Mouse (Mus musculus): ENCODE measurements around the gene Padi6.

The Padi6 gene

GRCm38 (mm10) chr4:140742543-140742942 lies at the start of gene Padi6:
Gene Padi6 (minus strand): TSS chr4:140742643.
- no peak for DNase-seq (ENCODE audit: low spot score in 2 of 2)

- DNase-seq (ENCODE audit: low spot score in 2 of 2): no peak
Observed at GRCm38 (mm10) chr4:140791071-140791470, 48.6 kb upstream of the Padi6 start.

DNA sequence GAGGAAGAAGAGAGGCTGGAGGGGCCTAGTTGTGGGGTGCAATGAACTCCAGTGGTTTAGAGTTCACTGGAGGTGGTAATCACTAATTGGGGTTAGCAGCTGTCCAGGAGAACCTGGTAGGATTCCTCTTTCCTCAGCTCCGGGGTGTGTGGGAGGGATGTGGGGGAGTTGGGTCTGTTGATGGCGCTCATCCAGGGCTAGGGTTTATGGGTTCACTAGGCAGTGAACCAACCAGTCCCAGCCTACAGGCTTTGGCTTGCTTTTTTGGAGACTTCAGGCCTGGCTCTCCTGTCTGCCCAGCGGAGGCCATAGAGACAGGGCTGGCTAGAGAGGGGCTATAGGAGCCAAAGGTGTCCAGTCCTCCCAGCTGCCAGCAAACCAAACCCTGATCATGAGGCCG lies 47.5 kb upstream of the Padi6 start:
- DNase-seq (ENCODE audit: low spot score in 2 of 2): no peak

GRCm38 (mm10) chr4:140788983-140789382 lies 46.5 kb upstream of the Padi6 start:
- peak in 1 of 2 experiments; percentile 51 for DNase-seq (ENCODE audit: low spot score in 2 of 2)

DNA sequence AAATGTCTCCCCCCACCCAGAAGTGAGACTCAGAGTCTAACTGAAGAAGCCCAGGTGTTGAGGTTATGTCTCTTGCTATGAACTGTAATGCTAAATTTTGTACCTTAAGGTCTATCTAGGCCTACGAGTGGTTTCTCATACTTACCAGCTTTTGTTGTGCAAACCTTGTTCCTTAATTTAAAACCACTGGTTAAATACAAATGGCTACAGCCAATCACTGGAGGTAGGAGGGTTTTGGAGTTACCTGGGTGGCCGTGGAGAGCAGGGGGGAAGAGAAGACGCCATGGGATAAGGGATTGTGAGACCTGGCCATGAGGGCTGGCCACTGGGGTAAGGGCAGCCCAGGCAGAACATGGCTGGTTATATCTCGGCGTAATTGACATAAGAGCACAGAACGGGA lies 45.8 kb upstream of the Padi6 start:
- DNase-seq (ENCODE audit: low spot score in 2 of 2): no peak

- no peak for DNase-seq (ENCODE audit: low spot score in 2 of 2)
Observed at GRCm38 (mm10) chr4:140787414-140787813, 45.0 kb upstream of the Padi6 start.

DNA sequence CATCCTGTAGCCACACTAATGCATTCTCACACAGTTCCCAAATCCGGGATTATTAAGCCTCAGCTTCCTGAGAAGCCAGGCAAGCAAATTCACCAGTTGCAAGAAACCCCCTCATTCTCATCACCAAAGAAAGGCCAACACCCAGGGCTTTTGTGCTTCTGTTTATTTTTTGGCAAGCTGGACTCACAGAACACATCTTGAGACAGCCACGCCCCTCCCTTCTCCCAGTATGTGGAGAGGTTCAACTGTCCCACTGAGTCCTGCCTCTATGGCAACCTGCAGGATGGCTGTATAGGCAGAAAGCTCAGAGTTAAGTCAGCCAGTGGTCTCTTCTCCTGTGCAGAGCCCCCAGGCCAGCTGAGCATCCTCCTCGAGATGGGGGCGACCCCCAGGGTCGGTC lies 42.8 kb upstream of the Padi6 start:
- no peak for DNase-seq (ENCODE audit: low spot score in 2 of 2)

DNA sequence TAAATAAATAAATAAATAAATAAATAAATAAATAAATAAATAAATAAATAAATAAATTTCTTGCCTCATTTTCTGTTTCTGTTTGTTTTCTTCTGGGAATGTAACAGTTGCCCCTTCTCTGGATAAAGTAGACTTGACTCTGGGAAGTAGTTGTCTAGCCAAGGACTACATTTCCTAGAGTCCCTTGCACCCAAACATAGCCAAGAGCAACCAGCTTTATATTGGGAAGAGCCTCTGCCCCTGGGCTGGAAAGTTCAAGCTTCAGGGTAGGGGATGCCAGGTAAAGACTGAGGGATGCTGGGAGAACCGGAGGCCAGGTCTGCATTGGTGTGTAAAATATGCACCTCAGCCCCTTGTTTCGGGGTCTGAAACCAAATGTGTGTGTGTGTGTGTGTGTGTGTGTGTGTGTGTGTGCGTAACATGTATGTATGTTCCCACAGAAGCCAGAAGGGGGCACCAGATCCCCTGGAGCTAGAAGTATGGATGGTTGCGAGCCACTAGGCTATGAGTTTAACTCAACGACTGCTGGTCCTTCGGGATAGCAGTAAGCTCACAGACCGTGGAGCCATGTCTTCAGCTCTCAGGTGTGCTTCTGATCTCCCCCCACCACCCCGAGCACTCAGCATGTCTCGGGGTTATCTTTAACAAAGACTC lies 42.0 kb upstream of the Padi6 start:
- DNase-seq (ENCODE audit: low spot score in 2 of 2): no peak

DNA sequence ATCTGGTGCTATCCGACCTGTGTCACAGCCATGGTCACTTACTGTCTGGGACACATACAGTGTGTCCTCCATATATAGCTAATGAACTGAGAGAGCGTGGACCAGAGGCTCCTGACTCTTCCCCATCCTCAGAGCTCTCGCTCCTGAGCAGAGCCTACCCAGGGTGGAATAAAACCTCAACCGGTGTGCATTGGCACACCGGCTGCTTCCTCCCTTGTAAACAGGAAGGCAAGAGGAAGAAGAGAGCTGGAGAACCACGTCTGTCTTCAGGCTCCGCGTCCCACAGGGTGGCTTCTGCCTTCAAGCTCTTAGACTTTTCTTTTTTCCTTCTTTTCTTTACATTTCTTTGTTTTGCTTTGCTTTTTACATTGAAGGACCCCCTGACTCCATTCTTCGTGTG lies 40.4 kb upstream of the Padi6 start:
- DNase-seq (ENCODE audit: low spot score in 2 of 2): no peak

DNA sequence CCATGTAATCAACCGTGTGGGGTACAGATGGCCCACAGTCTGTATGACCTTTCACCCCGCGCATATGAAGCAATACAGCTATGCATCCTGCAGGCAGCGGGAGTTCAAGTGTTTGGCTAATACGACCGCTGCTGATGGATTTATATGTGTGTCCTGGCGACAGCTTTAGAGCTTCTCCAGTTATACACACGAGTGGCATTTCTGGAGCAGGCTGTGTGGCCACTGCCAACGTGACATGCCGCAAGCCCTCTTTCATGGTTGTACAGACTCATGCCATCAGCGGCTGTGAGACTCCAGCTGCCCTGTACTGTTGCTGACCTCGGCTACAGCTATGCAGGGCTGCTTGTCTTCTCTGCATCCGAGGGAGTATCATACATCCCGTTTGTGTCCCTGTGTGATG lies 38.1 kb upstream of the Padi6 start:
- DNase-seq (ENCODE audit: low spot score in 2 of 2): no peak

GRCm38 (mm10) chr4:140779803-140780397 lies 37.5 kb upstream of the Padi6 start:
- DNase-seq (ENCODE audit: low spot score in 2 of 2): no peak

- DNase-seq (ENCODE audit: low spot score in 2 of 2): no peak
Observed at GRCm38 (mm10) chr4:140776623-140777022, 34.2 kb upstream of the Padi6 start.

DNA sequence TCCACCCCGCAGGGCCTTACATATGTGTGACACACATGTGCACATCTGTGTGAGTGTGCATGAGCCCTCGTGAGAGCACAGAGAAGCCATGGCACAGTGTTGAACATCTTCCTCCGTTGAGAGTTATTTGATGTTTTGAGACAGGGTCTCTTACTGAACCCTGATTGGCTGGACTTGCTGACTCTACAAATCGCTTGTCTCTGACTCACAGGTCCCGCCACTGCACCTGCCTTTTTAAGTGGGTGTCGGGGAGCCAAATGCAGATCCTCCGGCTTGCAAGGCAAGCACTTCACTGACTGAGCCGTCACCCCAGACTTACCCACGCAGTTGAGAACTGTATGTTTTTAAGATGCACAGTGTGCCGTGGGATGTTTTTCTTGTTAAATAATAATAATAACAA lies 33.4 kb upstream of the Padi6 start:
- DNase-seq (ENCODE audit: low spot score in 2 of 2): no peak

DNA sequence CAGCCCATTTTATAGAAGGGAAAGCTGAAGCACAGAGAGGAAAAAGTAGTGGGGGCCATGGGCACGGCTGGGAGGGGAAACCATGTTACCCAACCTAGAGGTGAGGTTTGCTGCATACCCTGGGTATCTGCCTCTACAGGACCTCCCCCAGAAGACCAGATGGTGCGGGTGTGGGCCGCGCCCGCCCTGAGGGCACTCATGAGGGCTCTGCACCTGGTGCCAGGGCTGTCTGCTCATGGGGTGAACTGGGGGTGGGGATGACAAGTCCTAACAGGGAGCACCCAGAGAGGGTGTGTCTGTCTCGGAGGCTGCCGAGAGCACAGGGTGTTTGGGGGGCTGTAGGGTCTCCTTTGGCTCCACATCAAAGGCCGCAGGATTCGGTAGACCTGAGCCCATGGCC lies 32.5 kb upstream of the Padi6 start:
- DNase-seq (ENCODE audit: low spot score in 2 of 2): no peak

- DNase-seq (ENCODE audit: low spot score in 2 of 2): no peak
Observed at GRCm38 (mm10) chr4:140774025-140774800, 31.8 kb upstream of the Padi6 start, which contains the start of gene Padi4. Gene Padi4 (minus strand): TSS chr4:140774236.

DNA sequence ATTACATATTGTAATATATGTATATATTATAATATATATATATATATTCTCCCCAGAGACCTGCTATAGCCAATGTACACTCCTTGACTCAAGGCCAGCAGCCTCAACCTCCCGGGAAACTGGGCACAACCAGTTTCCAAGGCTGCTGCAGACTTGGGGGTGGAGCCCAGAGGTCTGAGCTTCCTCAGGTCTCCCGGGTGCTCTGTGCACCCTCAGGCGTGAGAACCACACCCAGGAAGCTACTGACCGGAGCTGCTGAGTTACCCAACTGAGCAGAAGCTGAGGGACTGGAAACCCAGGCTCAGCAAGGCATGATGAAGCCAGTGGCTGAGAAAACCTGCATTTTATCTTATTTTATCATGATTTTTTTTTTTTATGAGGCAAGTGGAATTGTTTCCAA lies 28.6 kb upstream of the Padi6 start:
- DNase-seq (ENCODE audit: low spot score in 2 of 2): no peak

GRCm38 (mm10) chr4:140770433-140770832 lies 28.0 kb upstream of the Padi6 start:
- no peak for DNase-seq (ENCODE audit: low spot score in 2 of 2)

GRCm38 (mm10) chr4:140768973-140769372 lies 26.5 kb upstream of the Padi6 start:
- DNase-seq (ENCODE audit: low spot score in 2 of 2): no peak

GRCm38 (mm10) chr4:140765936-140766335 lies 23.5 kb upstream of the Padi6 start:
- DNase-seq (ENCODE audit: low spot score in 2 of 2): no peak

GRCm38 (mm10) chr4:140763158-140763557 lies 20.7 kb upstream of the Padi6 start:
- no peak for DNase-seq (ENCODE audit: low spot score in 2 of 2)

- DNase-seq (ENCODE audit: low spot score in 2 of 2): no peak
Observed at GRCm38 (mm10) chr4:140761601-140762000, 19.2 kb upstream of the Padi6 start.

DNA sequence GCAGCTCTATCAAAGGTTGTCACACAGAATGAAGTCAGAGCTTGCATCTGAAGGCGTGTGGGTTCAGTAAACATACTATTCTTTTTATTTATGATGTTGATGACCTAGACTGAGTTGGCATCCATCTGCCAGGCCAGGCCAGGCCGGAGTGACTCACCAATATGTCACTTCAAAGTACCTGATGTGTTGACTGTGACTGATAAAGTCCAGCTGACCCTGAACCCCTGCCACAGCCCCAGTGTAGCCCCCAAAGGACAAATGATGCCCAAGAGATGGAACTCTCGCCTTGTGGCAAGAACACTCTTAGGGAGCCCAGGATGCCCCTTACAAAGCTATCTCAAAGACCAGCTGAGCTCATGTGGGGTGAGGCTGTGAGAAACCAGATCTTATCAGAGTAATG lies 13.4 kb upstream of the Padi6 start:
- no peak for DNase-seq (ENCODE audit: low spot score in 2 of 2)

DNA sequence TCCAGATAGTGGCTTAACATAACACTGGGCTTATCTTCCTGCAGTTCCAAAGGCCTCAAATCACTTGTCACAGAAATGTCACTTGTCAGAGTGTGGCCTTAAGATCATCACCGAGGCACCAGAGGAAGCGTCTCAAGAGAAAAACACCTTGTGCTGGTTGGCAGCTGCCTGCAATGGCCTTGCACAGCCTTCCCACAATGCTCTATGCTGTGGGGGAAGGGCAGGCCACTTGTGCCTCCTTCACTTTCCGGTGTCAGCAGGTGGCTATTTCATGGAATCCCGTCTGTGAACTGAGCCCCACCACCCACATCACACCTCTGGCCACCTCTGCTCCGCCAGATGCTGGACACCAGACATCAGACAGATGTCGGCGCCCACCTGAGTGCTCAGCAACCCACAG lies 10.9 kb upstream of the Padi6 start:
- DNase-seq (ENCODE audit: low spot score in 2 of 2): no peak

Measured in frontal cortex, postnatal 14 days (tissue).